Comparison of ENCODE assay signal across 8 mouse cellular contexts in genomic region chr4:148625756-148626622, GRCm38 (mm10). TPM values are rescaled to one million over a fixed set of nuclear protein-coding genes. Genes with fewer than 3 reads are reported as not detected.
DNase-seq lines count a peak whose midpoint lies in the region; ATAC-seq and TF ChIP-seq lines count a peak whose summit lies in the region.

No protein-coding gene starts in this region.

- no peak for TF ChIP-seq POLR2A in cerebellum, adult 2 months (IDR thresholded peaks at IDR 0.05; ENCODE audit: borderline replicate concordance, insufficient read depth, low read length)

- H3K4me1 ChIP-seq in cerebellum, adult 2 months (ENCODE audit: control insufficient read depth, insufficient read depth, low read length), result peaks cover 5% of the 10 kb centered on the region
- H3K4me1 ChIP-seq in heart, embryonic 13.5 days, result peaks cover 40% of the 10 kb centered on the region

- ATAC-seq in cerebellum, adult (ENCODE audit: insufficient number of reproducible peaks, low FRiP score, low TSS enrichment), result peak; percentile 69; the same call in 1 of the 2 replicates
- peak; percentile 64 for ATAC-seq in heart, embryonic 13.5 days (ENCODE audit: extremely low read depth, insufficient number of reproducible peaks, low FRiP score, low TSS enrichment)

- DNase-seq in cerebellum, adult 8-10 months, result no peak
- peak; percentile 78 for DNase-seq in A20 (ENCODE audit: low read depth, low spot score)
- DNase-seq in cerebellum, adult 2 months, result peak in 1 of 2 experiments; percentile 24
- peak; percentile 29 for DNase-seq in kidney, postnatal 14 days
- DNase-seq in splenic B cell, adult 2 months (ENCODE audit: low read depth, low spot score), result peak; percentile 61

- peaks cover 41% of the 10 kb centered on the region for H3K36me3 ChIP-seq in heart, embryonic 13.5 days
- peaks cover 36% of the 10 kb centered on the region; the same call in 1 of the 2 replicates for H3K36me3 ChIP-seq in macrophage (ENCODE audit: inconsistent target)
- peaks cover 18% of the 10 kb centered on the region; the same call in 1 of the 2 replicates for H3K36me3 ChIP-seq in splenic B cell, adult 2 months (ENCODE audit: control insufficient read depth, insufficient read depth, low read length, poor library complexity, severe bottlenecking)

- H3K4me3 ChIP-seq in cerebellum, adult 2 months (replicated peaks; ENCODE audit: insufficient read depth, low read depth, low read length), result peak overlapping the region; percentile 97
- H3K4me3 ChIP-seq in heart, embryonic 13.5 days, result peak overlapping the region; percentile 82
- peak overlapping the region; percentile 69 for H3K4me3 ChIP-seq in macrophage (ENCODE audit: inconsistent target)

- H3K27me3 ChIP-seq in cerebellum, adult 2 months (ENCODE audit: control insufficient read depth, insufficient read depth, low read length), result no peaks in the 10 kb centered on the region
- no peaks in the 10 kb centered on the region for H3K27me3 ChIP-seq in heart, embryonic 13.5 days (replicated peaks)
- no peaks in the 10 kb centered on the region for H3K27me3 ChIP-seq in splenic B cell, adult 2 months (ENCODE audit: control insufficient read depth, insufficient read depth, low read length, poor library complexity, severe bottlenecking)

- under 1% methylated on average over 57 of the region's 57 CpGs for WGBS in cerebellum, adult 2 months
- under 1% methylated on average over 57 of the region's 57 CpGs for WGBS in heart, embryonic 13.5 days
- WGBS in macrophage (ENCODE audit: missing documents), result 1% methylated on average over 57 of the region's 57 CpGs

- peak overlapping the region; percentile 97 for H3K9ac ChIP-seq in heart, embryonic 13.5 days

- H3K79me2 ChIP-seq in macrophage (ENCODE audit: inconsistent target), result peaks cover 54% of the 10 kb centered on the region

- peak overlapping the region; percentile 93 for H3K27ac ChIP-seq in cerebellum, adult 2 months (ENCODE audit: insufficient read depth, low read length)
- peak overlapping the region; percentile 95 for H3K27ac ChIP-seq in heart, embryonic 13.5 days (replicated peaks)
- peak overlapping the region; percentile 85 for H3K27ac ChIP-seq in macrophage

- H3K4me2 ChIP-seq in heart, embryonic 13.5 days, result peak overlapping the region; percentile 93

- no peak for TF ChIP-seq CTCF in cerebellum, adult 2 months (IDR thresholded peaks at IDR 0.05; ENCODE audit: borderline replicate concordance, insufficient read depth, low read depth, low read length)

- no peaks in the 10 kb centered on the region for H3K9me3 ChIP-seq in heart, embryonic 13.5 days

RNA-seq across cellular contexts. Expression of gene Tardbp, which starts 0.8 kb away (rescaled TPM):
- polyA plus RNA-seq in cerebellum, adult 2 months (2012; rRNA removed), result 276 and 338 TPM in 2 replicates
- 170 and 176 TPM in 2 replicates for polyA plus RNA-seq in heart, embryonic 13.5 days (2015; fragmentation: Nextera tagmentation; extraction: Ambion mirVana)
- 100 to 1,000 TPM; 168 to 463 (median 306) TPM for total RNA-seq in macrophage (2018; cell fraction: chromatin; rRNA removed)
- 100 to 1,000 TPM in 23 of 26 experiments, 10 to 100 TPM in 3; 77.8 to 148 (median 111) TPM for total RNA-seq in macrophage (2018; cell fraction: cytosol; rRNA removed)
- total RNA-seq in macrophage (2018; cell fraction: nucleus; rRNA removed), result 100 to 1,000 TPM; 276 to 495 (median 342) TPM
- 157 to 233 TPM (median 170 TPM) in 3 replicates for polyA plus RNA-seq in macrophage (2018)

RNA-seq across cellular contexts. Expression of gene Gm572, which starts 17.1 kb away (rescaled TPM):
- polyA plus RNA-seq in cerebellum, adult 2 months (2012; rRNA removed), result 0.10 and 0.11 TPM in 2 replicates
- 0.17 and 0.28 TPM in 2 replicates for polyA plus RNA-seq in heart, embryonic 13.5 days (2015; fragmentation: Nextera tagmentation; extraction: Ambion mirVana)
- not detected for total RNA-seq in macrophage (2018; cell fraction: chromatin; rRNA removed)
- not detected for total RNA-seq in macrophage (2018; cell fraction: cytosol; rRNA removed)
- total RNA-seq in macrophage (2018; cell fraction: nucleus; rRNA removed), result not detected
- not detected in 3 replicates for polyA plus RNA-seq in macrophage (2018)

RNA-seq across cellular contexts. Expression of gene Masp2, which starts 23.6 kb away (rescaled TPM):
- 0.82 and 1.9 TPM in 2 replicates for polyA plus RNA-seq in cerebellum, adult 2 months (2012; rRNA removed)
- 0.48 TPM in 1 of 2 replicates, not detected in the other for polyA plus RNA-seq in heart, embryonic 13.5 days (2015; fragmentation: Nextera tagmentation; extraction: Ambion mirVana)
- total RNA-seq in macrophage (2018; cell fraction: chromatin; rRNA removed), result 1 to 10 TPM in 2 of 26 experiments, under 1 TPM in 4, not detected in 20; 0.27 to 1.1 (median 0.50) TPM
- total RNA-seq in macrophage (2018; cell fraction: cytosol; rRNA removed), result not detected
- under 1 TPM in 2 of 26 experiments, not detected in 24; 0.15 to 0.22 TPM for total RNA-seq in macrophage (2018; cell fraction: nucleus; rRNA removed)
- 0.09 TPM in 1 of 3 replicates, not detected in the others for polyA plus RNA-seq in macrophage (2018)

RNA-seq across cellular contexts. Expression of gene Srm, which starts 34.7 kb away (rescaled TPM):
- polyA plus RNA-seq in cerebellum, adult 2 months (2012; rRNA removed), result 68.9 and 75.8 TPM in 2 replicates
- 122 and 131 TPM in 2 replicates for polyA plus RNA-seq in heart, embryonic 13.5 days (2015; fragmentation: Nextera tagmentation; extraction: Ambion mirVana)
- 10 to 100 TPM in 1 of 26 experiments, 1 to 10 TPM in 23, under 1 TPM in 2; 0.66 to 10.9 (median 2.2) TPM for total RNA-seq in macrophage (2018; cell fraction: chromatin; rRNA removed)
- total RNA-seq in macrophage (2018; cell fraction: cytosol; rRNA removed), result 10 to 100 TPM; 10.4 to 24.9 (median 16.2) TPM
- 10 to 100 TPM in 3 of 26 experiments, 1 to 10 TPM in 23; 2.0 to 21.1 (median 4.4) TPM for total RNA-seq in macrophage (2018; cell fraction: nucleus; rRNA removed)
- 14.7 to 81.1 TPM (median 15.5 TPM) in 3 replicates for polyA plus RNA-seq in macrophage (2018)
